Mouse (Mus musculus): ENCODE measurements at regions not wholly inside any gene's neighbourhood (a gene's known extent, or its start where the extent isn't known, plus 50 kb on each side); places are given as distances from the start of the nearest gene placed in this dataset.
A peak's percentile ranks its signal among the peaks of the same experiment; 100 is the strongest.

GRCm38 (mm10) chr6:97684335-97684734, 67.0 kb upstream of the Frmd4b start:
- H3K27me3 ChIP-seq = peaks cover 23% of the 10 kb centered on the region; the same call in 1 of the 2 replicates
- WGBS = 89% methylated on average over 7 of the region's 7 CpGs
- no peak overlapping the region for H3K4me2 ChIP-seq (replicated peaks)
- no peaks in the 10 kb centered on the region for H3K36me3 ChIP-seq
- no peak overlapping the region for H3K9ac ChIP-seq (replicated peaks)
- no peaks in the 10 kb centered on the region for H3K9me3 ChIP-seq
- ATAC-seq = no peak
- no peak overlapping the region for H3K4me3 ChIP-seq (replicated peaks)
- no peaks in the 10 kb centered on the region for H3K4me1 ChIP-seq (replicated peaks)
- no peak overlapping the region for H3K27ac ChIP-seq

GRCm38 (mm10) chr6:97682213-97682612, 64.9 kb upstream of the Frmd4b start:
- Histone ChIP-seq H3K9me3 (peaks cover 2% of the 10 kb centered on the region; the same call in 1 of the 2 replicates), H3K27me3 (peaks cover 20% of the 10 kb centered on the region; the same call in 1 of the 2 replicates), H3K27ac (no peak overlapping the region), H3K4me3 (replicated peaks) (no peak overlapping the region), H3K9ac (replicated peaks) (no peak overlapping the region), H3K36me3 (no peaks in the 10 kb centered on the region), H3K4me2 (replicated peaks) (no peak overlapping the region), H3K4me1 (replicated peaks) (no peaks in the 10 kb centered on the region)
- WGBS = 73% methylated on average over 1 of the region's 1 CpGs
- ATAC-seq = no peak

GRCm38 (mm10) chr6:97675181-97675756, 57.9 kb upstream of the Frmd4b start:
- H3K27ac ChIP-seq = no peak overlapping the region
- no peak overlapping the region for H3K4me2 ChIP-seq (replicated peaks)
- 87% methylated on average over 5 of the region's 5 CpGs for WGBS
- no peak for ATAC-seq
- no peaks in the 10 kb centered on the region for H3K27me3 ChIP-seq
- H3K9me3 ChIP-seq = peaks cover 9% of the 10 kb centered on the region; the same call in 1 of the 2 replicates
- no peaks in the 10 kb centered on the region for H3K4me1 ChIP-seq (replicated peaks)
- H3K4me3 ChIP-seq (replicated peaks) = no peak overlapping the region
- no peak overlapping the region for H3K9ac ChIP-seq (replicated peaks)
- H3K36me3 ChIP-seq = no peaks in the 10 kb centered on the region

- Histone ChIP-seq H3K9me3 (no peaks in the 10 kb centered on the region), H3K4me2 (replicated peaks) (no peak overlapping the region), H3K27me3 (no peaks in the 10 kb centered on the region), H3K4me3 (replicated peaks) (no peak overlapping the region), H3K4me1 (replicated peaks) (peaks cover 17% of the 10 kb centered on the region), H3K27ac (peak overlapping the region; percentile 74), H3K9ac (replicated peaks) (no peak overlapping the region), H3K36me3 (no peaks in the 10 kb centered on the region)
- WGBS = 20% methylated on average over 5 of the region's 5 CpGs
- peak; percentile 96 for ATAC-seq
These were observed 49.7 kb upstream of the Frmd4b start for GRCm38 (mm10) chr6:97666818-97667629.
